Mouse (Mus musculus): ENCODE measurements around the gene Glod4. TPM values are rescaled to one million over a fixed set of nuclear protein-coding genes. Genes with fewer than 3 reads are reported as not detected.
"Not testable (repeated sequence)": the region's sequence is repeated elsewhere in the genome, so short reads cannot be mapped to it uniquely, and the experiment has no call there.

The Glod4 gene
- polyA plus RNA-seq, 1 experiment, result 165 TPM

DNA sequence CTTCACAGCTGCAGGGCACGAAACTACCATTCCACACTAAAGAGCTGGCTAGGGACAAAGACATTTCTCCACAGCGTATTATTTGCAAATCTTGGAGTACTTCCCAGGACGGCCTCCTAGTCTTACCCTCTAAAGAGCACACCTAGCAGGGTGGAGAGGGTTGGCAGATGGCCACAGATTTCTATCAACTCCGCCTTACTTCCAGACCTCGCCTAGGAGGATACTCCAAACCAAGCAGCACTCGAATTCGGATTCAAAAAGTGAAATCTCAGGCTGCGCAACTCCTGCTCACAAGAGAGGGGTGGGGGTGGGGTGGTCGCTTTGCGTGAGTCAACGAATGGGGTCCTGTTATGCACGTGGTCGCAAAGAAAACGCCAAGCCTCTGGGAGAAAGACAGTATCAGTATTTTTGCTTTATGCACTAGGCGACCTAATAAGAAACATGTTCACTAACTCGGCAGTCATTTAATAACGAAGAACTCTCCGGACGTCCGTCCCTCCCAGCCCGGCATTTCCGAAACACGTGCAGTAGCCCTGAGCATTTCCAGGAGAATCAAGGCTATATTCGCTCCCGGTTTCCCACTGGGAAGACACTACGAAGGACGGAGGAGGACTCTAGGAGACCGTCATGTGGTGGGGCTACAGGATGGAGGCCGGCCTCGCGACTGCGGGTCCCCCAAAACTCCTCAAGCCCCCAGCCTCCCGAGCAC, 26.7 kb downstream of the Glod4 start:
- Histone ChIP-seq H3K4me3 (ENCODE audit: low read depth, low read length) (peak overlapping the region; percentile 80), H3K27ac (ENCODE audit: insufficient read depth, low read length) (peak overlapping the region; percentile 34; the same call in 1 of the 2 replicates), H3K36me3 (ENCODE audit: control insufficient read depth, insufficient read depth, low read length, poor library complexity, severe bottlenecking) (peaks cover 35% of the 10 kb centered on the region), H3K9me3 (replicated peaks; ENCODE audit: control insufficient read depth, insufficient read depth, low read length, poor library complexity, severe bottlenecking) (no peaks in the 10 kb centered on the region), H3K27me3 (ENCODE audit: control insufficient read depth, insufficient read depth, low read length, poor library complexity, severe bottlenecking) (no peaks in the 10 kb centered on the region), H3K9ac (ENCODE audit: low read depth, poor library complexity, severe bottlenecking) (peak overlapping the region; percentile 82), H3K4me1 (ENCODE audit: control insufficient read depth, insufficient read depth, low read length) (no peaks in the 10 kb centered on the region)
- no peak for TF ChIP-seq POLR2A (IDR thresholded peaks at IDR 0.05; ENCODE audit: insufficient read depth, low read length)
- TF ChIP-seq EP300 (IDR thresholded peaks at IDR 0.05; ENCODE audit: insufficient read depth, low read depth, low read length), result no peak
- no peak for TF ChIP-seq CTCF (IDR thresholded peaks at IDR 0.05; ENCODE audit: low read depth, low read length)

DNA sequence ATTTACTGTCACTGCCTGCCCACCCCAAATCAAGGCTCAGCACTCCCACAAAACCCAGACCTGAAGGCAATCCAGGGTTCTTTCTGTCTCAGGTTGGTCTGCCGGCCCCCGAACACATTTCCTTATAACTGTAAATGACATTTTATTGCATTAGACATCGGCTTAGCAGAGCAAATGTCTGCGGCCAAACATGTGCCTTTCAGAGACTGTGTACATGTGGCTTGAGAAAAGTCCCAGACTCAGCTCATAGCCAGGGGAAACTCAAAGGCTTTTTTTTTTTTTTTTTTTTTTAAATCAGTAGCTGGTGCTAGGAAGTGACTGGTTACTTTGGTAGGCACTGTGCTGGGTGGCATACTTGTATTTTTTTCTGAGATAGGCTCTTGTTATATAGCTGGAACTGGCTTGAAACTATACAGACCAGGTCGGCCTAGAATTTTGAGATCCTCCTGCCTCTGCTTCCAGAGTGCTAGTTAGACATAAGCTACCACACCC, 27.4 kb downstream of the Glod4 start:
- H3K4me1 ChIP-seq (ENCODE audit: control insufficient read depth, insufficient read depth, low read length), result no peaks in the 10 kb centered on the region
- H3K4me3 ChIP-seq (ENCODE audit: low read depth, low read length), result peak overlapping the region; percentile 80; the same call in 1 of the 2 replicates
- H3K27ac ChIP-seq (ENCODE audit: insufficient read depth, low read length), result no peak overlapping the region
- no peak for TF ChIP-seq POLR2A (IDR thresholded peaks at IDR 0.05; ENCODE audit: insufficient read depth, low read length)
- TF ChIP-seq CTCF (IDR thresholded peaks at IDR 0.05; ENCODE audit: low read depth, low read length), result no peak
- TF ChIP-seq EP300 (IDR thresholded peaks at IDR 0.05; ENCODE audit: insufficient read depth, low read depth, low read length), result no peak
- H3K36me3 ChIP-seq (ENCODE audit: control insufficient read depth, insufficient read depth, low read length, poor library complexity, severe bottlenecking), result peaks cover 32% of the 10 kb centered on the region
- H3K9me3 ChIP-seq (replicated peaks; ENCODE audit: control insufficient read depth, insufficient read depth, low read length, poor library complexity, severe bottlenecking), result no peaks in the 10 kb centered on the region
- H3K9ac ChIP-seq (ENCODE audit: low read depth, poor library complexity, severe bottlenecking), result peak overlapping the region; percentile 82
- no peaks in the 10 kb centered on the region for H3K27me3 ChIP-seq (ENCODE audit: control insufficient read depth, insufficient read depth, low read length, poor library complexity, severe bottlenecking)

DNA sequence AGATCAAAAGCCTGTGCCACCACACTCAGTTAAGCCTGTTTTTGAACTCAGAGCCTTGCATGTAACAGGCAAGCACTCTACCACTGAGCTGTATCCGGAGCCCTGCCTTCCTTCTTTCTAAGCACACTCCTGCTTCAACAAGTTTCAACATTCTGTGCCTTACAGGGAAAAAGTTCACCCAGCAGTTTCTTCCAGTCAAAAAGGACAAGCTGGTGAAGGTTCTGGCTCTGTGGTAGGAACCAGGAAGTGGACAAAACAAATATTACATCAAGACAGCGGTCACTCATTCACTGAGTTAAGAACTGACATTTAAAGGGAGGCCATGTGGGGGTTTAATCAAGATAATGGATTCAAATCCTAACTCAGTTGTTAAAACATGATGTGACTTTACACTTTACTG, 28.5 kb downstream of the Glod4 start:
- no peak overlapping the region for H3K27ac ChIP-seq (ENCODE audit: insufficient read depth, low read length)
- H3K9me3 ChIP-seq (replicated peaks; ENCODE audit: control insufficient read depth, insufficient read depth, low read length, poor library complexity, severe bottlenecking), result no peaks in the 10 kb centered on the region
- no peaks in the 10 kb centered on the region for H3K4me1 ChIP-seq (ENCODE audit: control insufficient read depth, insufficient read depth, low read length)
- TF ChIP-seq POLR2A (IDR thresholded peaks at IDR 0.05; ENCODE audit: insufficient read depth, low read length) (no peak), EP300 (IDR thresholded peaks at IDR 0.05; ENCODE audit: insufficient read depth, low read depth, low read length) (no peak)
- no peaks in the 10 kb centered on the region for H3K27me3 ChIP-seq (ENCODE audit: control insufficient read depth, insufficient read depth, low read length, poor library complexity, severe bottlenecking)
- no peak overlapping the region for H3K9ac ChIP-seq (ENCODE audit: low read depth, poor library complexity, severe bottlenecking)
- peaks cover 26% of the 10 kb centered on the region for H3K36me3 ChIP-seq (ENCODE audit: control insufficient read depth, insufficient read depth, low read length, poor library complexity, severe bottlenecking)
- H3K4me3 ChIP-seq (ENCODE audit: low read depth, low read length), result no peak overlapping the region

- H3K27ac ChIP-seq (ENCODE audit: insufficient read depth, low read length), result no peak overlapping the region
- no peaks in the 10 kb centered on the region for H3K27me3 ChIP-seq (ENCODE audit: control insufficient read depth, insufficient read depth, low read length, poor library complexity, severe bottlenecking)
- H3K36me3 ChIP-seq (ENCODE audit: control insufficient read depth, insufficient read depth, low read length, poor library complexity, severe bottlenecking), result peaks cover 25% of the 10 kb centered on the region
- H3K4me1 ChIP-seq (ENCODE audit: control insufficient read depth, insufficient read depth, low read length), result no peaks in the 10 kb centered on the region
- H3K4me3 ChIP-seq (ENCODE audit: low read depth, low read length), result no peak overlapping the region
- H3K9ac ChIP-seq (ENCODE audit: low read depth, poor library complexity, severe bottlenecking), result no peak overlapping the region
- no peaks in the 10 kb centered on the region for H3K9me3 ChIP-seq (replicated peaks; ENCODE audit: control insufficient read depth, insufficient read depth, low read length, poor library complexity, severe bottlenecking)
- TF ChIP-seq EP300 (IDR thresholded peaks at IDR 0.05; ENCODE audit: insufficient read depth, low read depth, low read length) (no peak), POLR2A (IDR thresholded peaks at IDR 0.05; ENCODE audit: insufficient read depth, low read length) (no peak), CTCF (IDR thresholded peaks at IDR 0.05; ENCODE audit: low read depth, low read length) (no peak)
Measured at GRCm38 (mm10) chr11:76213841-76214240, 29.7 kb downstream of the Glod4 start.

DNA sequence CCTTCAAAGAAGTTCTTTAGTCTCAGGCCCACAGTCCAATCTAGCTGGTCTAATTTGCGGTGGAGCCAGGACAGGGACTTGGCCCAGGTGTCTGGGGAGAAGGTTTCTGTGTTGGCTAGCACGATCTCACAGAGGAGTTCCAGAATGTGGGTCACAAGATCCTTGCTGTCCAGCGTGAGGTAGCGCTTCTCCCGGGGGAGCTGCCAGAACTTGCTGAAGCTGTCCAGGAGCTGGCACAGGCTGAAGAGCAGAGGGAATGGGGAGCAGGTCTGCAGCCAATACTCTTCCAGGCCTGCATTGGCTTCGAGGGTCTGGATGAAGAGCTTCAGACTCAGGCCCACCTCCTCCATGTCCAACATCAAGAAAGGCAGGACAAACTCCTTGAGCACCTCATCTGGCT, 31.9 kb downstream of the Glod4 start:
- H3K9me3 ChIP-seq (replicated peaks; ENCODE audit: control insufficient read depth, insufficient read depth, low read length, poor library complexity, severe bottlenecking); H3K27me3 ChIP-seq (ENCODE audit: control insufficient read depth, insufficient read depth, low read length, poor library complexity, severe bottlenecking); H3K9ac ChIP-seq (ENCODE audit: low read depth, poor library complexity, severe bottlenecking); H3K4me3 ChIP-seq (ENCODE audit: low read depth, low read length); H3K27ac ChIP-seq (ENCODE audit: insufficient read depth, low read length); H3K4me1 ChIP-seq (ENCODE audit: control insufficient read depth, insufficient read depth, low read length): not testable (repeated sequence)
- peaks cover 25% of the 10 kb centered on the region for H3K36me3 ChIP-seq (ENCODE audit: control insufficient read depth, insufficient read depth, low read length, poor library complexity, severe bottlenecking)

DNA sequence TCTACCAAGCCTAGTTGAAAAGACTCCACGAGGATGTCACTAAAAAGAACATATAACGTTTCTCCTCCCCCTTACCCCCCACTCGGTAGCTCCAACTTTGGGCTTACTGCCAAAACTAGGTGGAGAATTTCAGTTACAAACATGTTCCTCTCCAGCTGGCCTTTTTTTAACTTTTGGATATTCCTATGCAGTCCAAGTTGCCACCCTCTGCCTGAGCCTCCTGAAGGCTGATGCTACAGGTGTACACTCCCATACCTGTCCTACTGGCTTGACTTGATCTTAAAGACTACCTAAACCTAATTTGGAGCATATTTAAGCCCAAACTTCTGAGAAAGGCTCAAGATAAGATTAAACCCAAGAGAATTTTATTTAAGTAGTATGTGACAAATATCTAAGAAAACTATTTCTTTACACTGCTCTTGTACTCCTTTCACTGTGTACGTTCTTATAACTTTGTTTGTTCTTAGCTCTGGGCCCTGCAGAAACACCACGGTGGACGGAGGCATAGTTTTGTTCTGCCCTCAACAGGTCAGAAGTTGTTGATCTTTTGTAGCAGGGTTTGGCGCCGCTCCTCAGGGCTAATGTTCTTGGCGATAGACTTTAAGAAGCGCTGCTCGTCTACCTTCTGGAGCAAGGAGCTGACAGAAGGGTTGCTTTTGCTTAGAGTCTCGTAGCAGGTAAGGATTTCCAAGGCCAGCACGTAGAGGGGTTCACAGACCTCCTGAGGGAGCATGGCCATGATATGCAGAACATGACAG, 33.1 kb downstream of the Glod4 start:
- no peak overlapping the region for H3K4me3 ChIP-seq (ENCODE audit: low read depth, low read length)
- TF ChIP-seq CTCF (IDR thresholded peaks at IDR 0.05; ENCODE audit: low read depth, low read length), result no peak
- no peak for TF ChIP-seq EP300 (IDR thresholded peaks at IDR 0.05; ENCODE audit: insufficient read depth, low read depth, low read length)
- no peak for TF ChIP-seq POLR2A (IDR thresholded peaks at IDR 0.05; ENCODE audit: insufficient read depth, low read length)
- no peaks in the 10 kb centered on the region for H3K4me1 ChIP-seq (ENCODE audit: control insufficient read depth, insufficient read depth, low read length)
- H3K27ac ChIP-seq (ENCODE audit: insufficient read depth, low read length), result no peak overlapping the region
- no peak overlapping the region for H3K9ac ChIP-seq (ENCODE audit: low read depth, poor library complexity, severe bottlenecking)
- no peaks in the 10 kb centered on the region for H3K27me3 ChIP-seq (ENCODE audit: control insufficient read depth, insufficient read depth, low read length, poor library complexity, severe bottlenecking)
- no peaks in the 10 kb centered on the region for H3K9me3 ChIP-seq (replicated peaks; ENCODE audit: control insufficient read depth, insufficient read depth, low read length, poor library complexity, severe bottlenecking)
- H3K36me3 ChIP-seq (ENCODE audit: control insufficient read depth, insufficient read depth, low read length, poor library complexity, severe bottlenecking), result peaks cover 25% of the 10 kb centered on the region
